Mouse (Mus musculus): Measurements from ENCODE around the gene Ppp1r15a.
A peak's percentile ranks its signal among the peaks of the same experiment; 100 is the strongest.
"Not testable (repeated sequence)": the region's sequence is repeated elsewhere in the genome, so short reads cannot be mapped to it uniquely, and the experiment has no call there.

The Ppp1r15a gene

GRCm38 (mm10) chr7:45516846-45517245, 9.2 kb downstream of the Ppp1r15a start:
- DNase-seq, result not testable (repeated sequence)

GRCm38 (mm10) chr7:45515436-45515835, 10.6 kb downstream of the Ppp1r15a start:
- DNase-seq, result no peak

- no peak for DNase-seq
Observed at GRCm38 (mm10) chr7:45514411-45514810, 11.7 kb downstream of the Ppp1r15a start.

- peak; percentile 93 for DNase-seq
Observed at GRCm38 (mm10) chr7:45509912-45510787, 15.9 kb downstream of the Ppp1r15a start, which contains the start of gene Nucb1. TSS of gene Nucb1 (minus strand) at chr7:45510406.

GRCm38 (mm10) chr7:45509181-45509882, 16.7 kb downstream of the Ppp1r15a start:
- DNase-seq, result no peak

- no peak for DNase-seq
Observed at GRCm38 (mm10) chr7:45508561-45508960, 17.5 kb downstream of the Ppp1r15a start.

- DNase-seq, result no peak
Observed at GRCm38 (mm10) chr7:45507583-45507982, 18.5 kb downstream of the Ppp1r15a start.

GRCm38 (mm10) chr7:45498427-45498826, 27.6 kb downstream of the Ppp1r15a start:
- no peak for DNase-seq

- no peak for DNase-seq
Observed at GRCm38 (mm10) chr7:45494548-45494947, 31.5 kb downstream of the Ppp1r15a start.

- no peak for DNase-seq
Observed at GRCm38 (mm10) chr7:45492951-45493350, 33.1 kb downstream of the Ppp1r15a start.

GRCm38 (mm10) chr7:45492225-45492844, 33.7 kb downstream of the Ppp1r15a start:
- no peak for DNase-seq

GRCm38 (mm10) chr7:45491264-45491663, 34.8 kb downstream of the Ppp1r15a start:
- no peak for DNase-seq

- no peak for DNase-seq
Observed at GRCm38 (mm10) chr7:45490822-45491221, 35.2 kb downstream of the Ppp1r15a start.

GRCm38 (mm10) chr7:45489578-45489977, 36.5 kb downstream of the Ppp1r15a start:
- no peak for DNase-seq

- peak; percentile 76 for DNase-seq
Observed at GRCm38 (mm10) chr7:45488293-45489204, 37.5 kb downstream of the Ppp1r15a start, which contains the start of gene Dhdh. TSS of gene Dhdh (minus strand) at chr7:45488805.

GRCm38 (mm10) chr7:45487861-45488292, 38.2 kb downstream of the Ppp1r15a start:
- peak; percentile 64 for DNase-seq

GRCm38 (mm10) chr7:45486761-45487415, 39.2 kb downstream of the Ppp1r15a start, which contains the start of gene Gm45808:
TSS of gene Gm45808 (minus strand) at chr7:45486811.
- no peak for DNase-seq

- no peak for DNase-seq
Observed at GRCm38 (mm10) chr7:45486158-45486557, 39.9 kb downstream of the Ppp1r15a start.

GRCm38 (mm10) chr7:45484985-45485384, 41.1 kb downstream of the Ppp1r15a start:
- not testable (repeated sequence) for DNase-seq

- DNase-seq, result no peak
Observed at GRCm38 (mm10) chr7:45482166-45482565, 43.9 kb downstream of the Ppp1r15a start.

- DNase-seq, result peak; percentile 77
Observed at GRCm38 (mm10) chr7:45481374-45481927, 44.6 kb downstream of the Ppp1r15a start, which contains the start of gene Tulp2. TSS of gene Tulp2 (plus strand) at chr7:45481877.
